Mouse (Mus musculus) testis, postnatal 10 days (tissue): ENCODE data around the gene Cldn14.

Experiments
- DNase-seq: peaks from one replicate; pipeline ENCODE4 v3.0.0; 2021; ENCODE audit warnings: low spot score

The Cldn14 gene

GRCm38 (mm10) chr16:93944301-93944700 is 64.3 kb downstream of the Cldn14 start:
- DNase-seq, result no peak

- no peak for DNase-seq
These were observed 65.7 kb downstream of the Cldn14 start for GRCm38 (mm10) chr16:93942796-93943502.

- no peak for DNase-seq
These were observed 66.7 kb downstream of the Cldn14 start for GRCm38 (mm10) chr16:93941781-93942567.

GRCm38 (mm10) chr16:93939961-93940360 is 68.7 kb downstream of the Cldn14 start:
- DNase-seq, result no peak

- peak; percentile 92 for DNase-seq
These were observed 70.2 kb downstream of the Cldn14 start for GRCm38 (mm10) chr16:93938400-93938846.

GRCm38 (mm10) chr16:93935009-93935408 is 73.6 kb downstream of the Cldn14 start:
- DNase-seq, result no peak

GRCm38 (mm10) chr16:93934588-93934987 is 74.0 kb downstream of the Cldn14 start:
- no peak for DNase-seq

GRCm38 (mm10) chr16:93932185-93933168 is 76.2 kb downstream of the Cldn14 start:
- no peak for DNase-seq

GRCm38 (mm10) chr16:93929370-93930032 is 79.1 kb downstream of the Cldn14 start:
- DNase-seq, result no peak

- DNase-seq, result no peak
These were observed 82.9 kb downstream of the Cldn14 start for GRCm38 (mm10) chr16:93925684-93926247.

- no peak for DNase-seq
These were observed 84.8 kb downstream of the Cldn14 start for GRCm38 (mm10) chr16:93923788-93924187.

GRCm38 (mm10) chr16:93922835-93923389 is 85.7 kb downstream of the Cldn14 start:
- DNase-seq, result no peak

GRCm38 (mm10) chr16:93920673-93921072 is 88.0 kb downstream of the Cldn14 start:
- DNase-seq, result no peak

GRCm38 (mm10) chr16:93919189-93919588 is 89.4 kb downstream of the Cldn14 start:
- DNase-seq, result no peak

GRCm38 (mm10) chr16:93918679-93919060 is 90.0 kb downstream of the Cldn14 start:
- no peak for DNase-seq

GRCm38 (mm10) chr16:93917712-93918678 is 90.6 kb downstream of the Cldn14 start:
- DNase-seq, result peak; percentile 92

GRCm38 (mm10) chr16:93915338-93915849 is 93.2 kb downstream of the Cldn14 start:
- DNase-seq, result peak; percentile 76

- DNase-seq, result no peak
These were observed 94.6 kb downstream of the Cldn14 start for GRCm38 (mm10) chr16:93913881-93914576.

GRCm38 (mm10) chr16:93912808-93913207 is 95.8 kb downstream of the Cldn14 start:
- DNase-seq, result no peak
